11 mouse cellular contexts compared by ENCODE assay signal in genomic region chr17:31281830-31282686, GRCm38 (mm10). TPM values are rescaled to one million over a fixed set of nuclear protein-coding genes. Genes with fewer than 3 reads are reported as not detected.
DNase-seq lines count a peak whose midpoint lies in the region; ATAC-seq and TF ChIP-seq lines count a peak whose summit lies in the region.
"Had no signal": no experiment of that assay in that cellular context is flagged by ENCODE, and none has a peak within 500 bp of the region (broad histone marks: within the 10 kb centered on the region; RNA-seq: fewer than 3 reads in every experiment).

No protein-coding gene starts in this region.

- no peak overlapping the region for H3K9ac ChIP-seq in heart, adult 2 months (ENCODE audit: low read depth, low read length)
- H3K9ac ChIP-seq in hindbrain, embryonic 16.5 days (ENCODE audit: low read depth, low read length), result no peak overlapping the region

- H3K27ac ChIP-seq in heart, adult 2 months, result no peak overlapping the region
- no peak overlapping the region for H3K27ac ChIP-seq in spleen, adult 2 months (ENCODE audit: insufficient read depth, low read length)
- H3K27ac ChIP-seq in hindbrain, embryonic 16.5 days (ENCODE audit: low read depth, low read length), result no peak overlapping the region

- intact Hi-C loops in heart, adult 2 months (cut with DNase I), result loop anchor here (2.0 kb wide), 2 partner anchors 13 to 27 kb away; no protein-coding TSS in a partner anchor
- intact Hi-C loops in heart, postnatal 36 days (cut with DNase I), result no loop called here

- no peaks in the 10 kb centered on the region for H3K9me3 ChIP-seq in hindbrain, embryonic 16.5 days (ENCODE audit: control insufficient read depth, low read length)

- peak overlapping the region; percentile 19; the same call in 1 of the 2 replicates for H3K4me2 ChIP-seq in hindbrain, embryonic 16.5 days (ENCODE audit: low read length)

- H3K36me3 ChIP-seq in heart, adult 2 months (ENCODE audit: control insufficient read depth, insufficient read depth, low read length), result no peaks in the 10 kb centered on the region
- H3K36me3 ChIP-seq in spleen, adult 2 months (ENCODE audit: control insufficient read depth, insufficient read depth, low read length), result no peaks in the 10 kb centered on the region
- no peaks in the 10 kb centered on the region for H3K36me3 ChIP-seq in hindbrain, embryonic 16.5 days (ENCODE audit: control insufficient read depth, insufficient read depth, low read length)

- no peaks in the 10 kb centered on the region for H3K27me3 ChIP-seq in heart, adult 2 months (ENCODE audit: control insufficient read depth, insufficient read depth, low read length)
- no peaks in the 10 kb centered on the region for H3K27me3 ChIP-seq in spleen, adult 2 months (ENCODE audit: control insufficient read depth, insufficient read depth, low read length)
- H3K27me3 ChIP-seq in hindbrain, embryonic 16.5 days (replicated peaks; ENCODE audit: control insufficient read depth, insufficient read depth, low read length), result no peaks in the 10 kb centered on the region

- H3K4me1 ChIP-seq in heart, adult 2 months (ENCODE audit: control insufficient read depth, insufficient read depth, low read length), result no peaks in the 10 kb centered on the region
- peaks cover 7% of the 10 kb centered on the region for H3K4me1 ChIP-seq in spleen, adult 2 months (ENCODE audit: control insufficient read depth, insufficient read depth, insufficient read length)
- H3K4me1 ChIP-seq in hindbrain, embryonic 16.5 days (ENCODE audit: control insufficient read depth, insufficient read depth, low read depth, low read length), result peaks cover 12% of the 10 kb centered on the region

- TF ChIP-seq CTCF in heart, adult 2 months (IDR thresholded peaks at IDR 0.05), result peak; percentile 55
- 0 out of 2 replicates have a peak, but pooled peaks have one; percentile 1 for TF ChIP-seq CTCF in spleen, adult 2 months (IDR thresholded peaks at IDR 0.05; ENCODE audit: extremely low read depth, insufficient read depth, insufficient read length, insufficient replicate concordance)

- no peak for TF ChIP-seq EP300 in heart, adult 2 months (IDR thresholded peaks at IDR 0.05; ENCODE audit: insufficient read depth, low read depth, low read length)

- no peak overlapping the region for H3K4me3 ChIP-seq in heart, adult 2 months
- no peak overlapping the region for H3K4me3 ChIP-seq in spleen, adult 2 months (ENCODE audit: extremely low read depth, insufficient read depth, insufficient read length)
- H3K4me3 ChIP-seq in hindbrain, embryonic 16.5 days (ENCODE audit: low read length), result no peak overlapping the region

- DNase-seq in heart, adult 2 months, result no peak
- no peak for DNase-seq in heart, postnatal 36 days
- no peak for DNase-seq in spleen, adult 2 months (ENCODE audit: low read depth in 1 of 2, low spot score in 2 of 2)
- no peak for DNase-seq in spleen, postnatal 10 days (ENCODE audit: low spot score in 2 of 2)
- no peak for DNase-seq in right cerebral cortex, postnatal 4 days
- DNase-seq in adipocyte (ENCODE audit: low spot score), result no peak
- DNase-seq in testis, postnatal 14 days (ENCODE audit: low spot score), result no peak
- DNase-seq: adrenal gland, adult 8-10 months; heart, adult 11 months had no signal

- ATAC-seq in hindbrain, embryonic 16.5 days, result no peak

- no peaks in the 10 kb centered on the region for H3K79me2 ChIP-seq in heart, adult 2 months (replicated peaks; ENCODE audit: control insufficient read depth, insufficient read depth, low read length)

- no peak for TF ChIP-seq POLR2A in heart, adult 2 months (IDR thresholded peaks at IDR 0.05; ENCODE audit: insufficient read depth, low read depth, low read length)
- no peak for TF ChIP-seq POLR2A in spleen, adult 2 months (IDR thresholded peaks at IDR 0.05; ENCODE audit: low read depth, low read length)

- WGBS in heart, adult 2 months, result 43% methylated on average over 19 of the region's 19 CpGs
- 70% methylated on average over 19 of the region's 19 CpGs for WGBS in spleen, adult 2 months
- WGBS in hindbrain, embryonic 16.5 days, result 40% methylated on average over 19 of the region's 19 CpGs

RNA-seq across cellular contexts. Expression of gene Slc37a1, which starts 4.5 kb away (rescaled TPM):
- 1 to 10 TPM; 7.3 to 9.1 TPM for total RNA-seq in heart, adult 2 months (2021)
- 18.7 and 19.7 TPM in 2 replicates for polyA plus RNA-seq in heart, adult 2 months (2012; rRNA removed)
- total RNA-seq in heart, postnatal 36 days (2021), result 10 to 100 TPM; 11.1 to 12.5 TPM
- 26.2 and 33.4 TPM in 2 replicates for polyA plus RNA-seq in spleen, adult 2 months (2012; rRNA removed)
- polyA plus RNA-seq in hindbrain, embryonic 16.5 days (2015; fragmentation: Nextera tagmentation; extraction: Ambion mirVana), result 8.6 and 10.9 TPM in 2 replicates

RNA-seq across cellular contexts. Expression of gene Rsph1, which starts 4.9 kb away (rescaled TPM):
- 1 to 10 TPM in 1 of 2 experiments, under 1 TPM in 1; 0.81 to 1.2 TPM for total RNA-seq in heart, adult 2 months (2021)
- 0.32 and 1.2 TPM in 2 replicates for polyA plus RNA-seq in heart, adult 2 months (2012; rRNA removed)
- total RNA-seq in heart, postnatal 36 days (2021), result 1 to 10 TPM; 1.0 to 1.2 TPM
- polyA plus RNA-seq in spleen, adult 2 months (2012; rRNA removed), result 0.08 and 0.13 TPM in 2 replicates
- polyA plus RNA-seq in hindbrain, embryonic 16.5 days (2015; fragmentation: Nextera tagmentation; extraction: Ambion mirVana), result 6.4 and 8.8 TPM in 2 replicates
- total RNA-seq: liver, adult 2 months had no signal
- polyA plus RNA-seq: liver, adult 2 months had no signal
